10 mouse cellular contexts compared by ENCODE assay signal in genomic region chr4:154023754-154024601, GRCm38 (mm10). TPM values are rescaled to one million over a fixed set of nuclear protein-coding genes. Genes with fewer than 3 reads are reported as not detected.
DNase-seq lines count a peak whose midpoint lies in the region; ATAC-seq and TF ChIP-seq lines count a peak whose summit lies in the region.
"Had no signal": no experiment of that assay in that cellular context is flagged by ENCODE, and none has a peak within 500 bp of the region (broad histone marks: within the 10 kb centered on the region; RNA-seq: fewer than 3 reads in every experiment).

No protein-coding gene starts in this region.

- no peak overlapping the region for H3K4me2 ChIP-seq in forebrain, embryonic 11.5 days (ENCODE audit: low read depth, low read length, severe bottlenecking)
- no peak overlapping the region for H3K4me2 ChIP-seq in forebrain, embryonic 14.5 days (ENCODE audit: low read length)
- no peak overlapping the region for H3K4me2 ChIP-seq in midbrain, embryonic 16.5 days (ENCODE audit: low read length)
- H3K4me2 ChIP-seq in midbrain, embryonic 15.5 days = no peak overlapping the region
- H3K4me2 ChIP-seq: limb, embryonic 15.5 days had no signal

- peaks cover 5% of the 10 kb centered on the region; the same call in 1 of the 2 replicates for H3K4me1 ChIP-seq in forebrain, embryonic 11.5 days (replicated peaks; ENCODE audit: control insufficient read depth, insufficient read depth, low read length)
- no peaks in the 10 kb centered on the region for H3K4me1 ChIP-seq in forebrain, embryonic 14.5 days (ENCODE audit: control insufficient read depth, insufficient read depth, low read length)
- H3K4me1 ChIP-seq in midbrain, embryonic 16.5 days (ENCODE audit: control insufficient read depth, insufficient read depth, low read length) = peaks cover 10% of the 10 kb centered on the region; the same call in 1 of the 2 replicates
- peaks cover 9% of the 10 kb centered on the region for H3K4me1 ChIP-seq in midbrain, embryonic 15.5 days
- peaks cover 85% of the 10 kb centered on the region for H3K4me1 ChIP-seq in megakaryocyte, embryonic 14.5 days
- 0 out of 2 replicates have a peak, but pooled peaks cover 5% of the 10 kb centered on the region for H3K4me1 ChIP-seq in thymus, adult 2 months (replicated peaks; ENCODE audit: control insufficient read depth, insufficient read depth, low read length)

- H3K4me3 ChIP-seq in forebrain, embryonic 11.5 days (ENCODE audit: low read depth, low read length) = no peak overlapping the region
- no peak overlapping the region for H3K4me3 ChIP-seq in forebrain, embryonic 14.5 days (ENCODE audit: low read depth, low read length)
- no peak overlapping the region for H3K4me3 ChIP-seq in midbrain, embryonic 16.5 days (ENCODE audit: low read depth, low read length)
- H3K4me3 ChIP-seq in midbrain, embryonic 15.5 days = no peak overlapping the region
- H3K4me3 ChIP-seq in megakaryocyte, embryonic 14.5 days (replicated peaks) = peak overlapping the region; percentile 97
- no peak overlapping the region for H3K4me3 ChIP-seq in thymus, adult 2 months (ENCODE audit: control insufficient read depth, insufficient read depth, low read length)
- H3K4me3 ChIP-seq: embryonic facial prominence, embryonic 13.5 days; limb, embryonic 15.5 days had no signal

- peaks cover 6% of the 10 kb centered on the region; the same call in 1 of the 2 replicates for H3K36me3 ChIP-seq in forebrain, embryonic 11.5 days (ENCODE audit: control insufficient read depth, insufficient read depth, low read length)
- peaks cover 36% of the 10 kb centered on the region for H3K36me3 ChIP-seq in forebrain, embryonic 14.5 days (ENCODE audit: control insufficient read depth, insufficient read depth, low read length)
- peaks cover 24% of the 10 kb centered on the region for H3K36me3 ChIP-seq in midbrain, embryonic 16.5 days (ENCODE audit: control insufficient read depth, insufficient read depth, low read length)
- peaks cover 28% of the 10 kb centered on the region; the same call in 1 of the 2 replicates for H3K36me3 ChIP-seq in midbrain, embryonic 15.5 days (replicated peaks)
- H3K36me3 ChIP-seq in megakaryocyte, embryonic 14.5 days (replicated peaks; ENCODE audit: low read length) = peaks cover 57% of the 10 kb centered on the region
- peaks cover 17% of the 10 kb centered on the region for H3K36me3 ChIP-seq in thymus, adult 2 months (ENCODE audit: control insufficient read depth, insufficient read depth, low read length)

- H3K27ac ChIP-seq in forebrain, embryonic 11.5 days (ENCODE audit: low read depth, low read length) = no peak overlapping the region
- H3K27ac ChIP-seq in forebrain, embryonic 14.5 days (ENCODE audit: low read depth, low read length) = no peak overlapping the region
- H3K27ac ChIP-seq in midbrain, embryonic 16.5 days (ENCODE audit: low read length) = no peak overlapping the region
- H3K27ac ChIP-seq in midbrain, embryonic 15.5 days = no peak overlapping the region
- no peak overlapping the region for H3K27ac ChIP-seq in thymus, adult 2 months (ENCODE audit: control insufficient read depth, insufficient read depth, low read length)
- H3K27ac ChIP-seq: embryonic facial prominence, embryonic 13.5 days; limb, embryonic 15.5 days had no signal

- peaks cover 2% of the 10 kb centered on the region for H3K27me3 ChIP-seq in forebrain, embryonic 11.5 days (ENCODE audit: control insufficient read depth, insufficient read depth, low read length)
- peaks cover 7% of the 10 kb centered on the region; the same call in 1 of the 2 replicates for H3K27me3 ChIP-seq in forebrain, embryonic 14.5 days (replicated peaks; ENCODE audit: control insufficient read depth, insufficient read depth, low read length)
- peaks cover 6% of the 10 kb centered on the region; the same call in 1 of the 2 replicates for H3K27me3 ChIP-seq in midbrain, embryonic 16.5 days (ENCODE audit: control insufficient read depth, insufficient read depth, low read depth, low read length)
- no peaks in the 10 kb centered on the region; the same call in 1 of the 2 replicates for H3K27me3 ChIP-seq in midbrain, embryonic 15.5 days (replicated peaks)
- peaks cover 9% of the 10 kb centered on the region for H3K27me3 ChIP-seq in megakaryocyte, embryonic 14.5 days (replicated peaks)
- H3K27me3 ChIP-seq in thymus, adult 2 months (ENCODE audit: control insufficient read depth, insufficient read depth, low read length) = no peaks in the 10 kb centered on the region

- DNase-seq in forebrain, embryonic 11.5 days (ENCODE audit: low spot score) = peak; percentile 58
- DNase-seq in forebrain, embryonic 14.5 days (ENCODE audit: low spot score) = no peak
- DNase-seq in kidney, adult 11 months = peak; percentile 68
- no peak for DNase-seq in B cell, adult 2 months
- no peak for DNase-seq in thymus, adult 2 months

- no peak for TF ChIP-seq CTCF in thymus, adult 2 months (IDR thresholded peaks at IDR 0.05; ENCODE audit: borderline replicate concordance, control insufficient read depth, extremely low read depth, insufficient read depth, low read length, poor library complexity)

- H3K9ac ChIP-seq in forebrain, embryonic 11.5 days (ENCODE audit: low read length) = no peak overlapping the region
- H3K9ac ChIP-seq in forebrain, embryonic 14.5 days (ENCODE audit: low read length) = no peak overlapping the region
- H3K9ac ChIP-seq in midbrain, embryonic 16.5 days (ENCODE audit: low read depth, low read length) = peak overlapping the region; percentile 36; the same call in 1 of the 2 replicates
- no peak overlapping the region for H3K9ac ChIP-seq in midbrain, embryonic 15.5 days
- H3K9ac ChIP-seq: embryonic facial prominence, embryonic 13.5 days; limb, embryonic 15.5 days had no signal

- WGBS in forebrain, embryonic 11.5 days = 29% methylated on average over 8 of the region's 8 CpGs
- 33% methylated on average over 8 of the region's 8 CpGs for WGBS in forebrain, embryonic 14.5 days
- 29% methylated on average over 8 of the region's 8 CpGs for WGBS in midbrain, embryonic 16.5 days
- 30% methylated on average over 8 of the region's 8 CpGs for WGBS in midbrain, embryonic 15.5 days
- 45% methylated on average over 8 of the region's 8 CpGs for WGBS in thymus, adult 2 months

- no peak for ATAC-seq in forebrain, embryonic 11.5 days (replicated peaks; ENCODE audit: low FRiP score)
- no peak for ATAC-seq in forebrain, embryonic 14.5 days
- ATAC-seq in midbrain, embryonic 16.5 days = no peak
- no peak for ATAC-seq in midbrain, embryonic 15.5 days (replicated peaks)

- TF ChIP-seq POLR2A in thymus, adult 2 months (IDR thresholded peaks at IDR 0.05; ENCODE audit: control insufficient read depth, extremely low read depth, insufficient read depth, low read length, poor library complexity) = no peak

- H3K9me3 ChIP-seq in forebrain, embryonic 11.5 days (ENCODE audit: control insufficient read depth, low read length) = no peaks in the 10 kb centered on the region
- no peaks in the 10 kb centered on the region for H3K9me3 ChIP-seq in forebrain, embryonic 14.5 days (replicated peaks; ENCODE audit: control insufficient read depth, low read length)
- no peaks in the 10 kb centered on the region for H3K9me3 ChIP-seq in midbrain, embryonic 16.5 days (replicated peaks; ENCODE audit: control insufficient read depth, low read length, poor library complexity, severe bottlenecking)
- no peaks in the 10 kb centered on the region for H3K9me3 ChIP-seq in midbrain, embryonic 15.5 days
- no peaks in the 10 kb centered on the region for H3K9me3 ChIP-seq in megakaryocyte, embryonic 14.5 days
- H3K9me3 ChIP-seq: embryonic facial prominence, embryonic 13.5 days; limb, embryonic 15.5 days had no signal

RNA-seq across cellular contexts. Expression of gene Smim1, which starts 2.1 kb away (rescaled TPM):
- polyA plus RNA-seq in forebrain, embryonic 11.5 days (2014; fragmentation: Nextera tagmentation; extraction: Ambion mirVana) = 10.2 and 10.5 TPM in 2 replicates
- polyA plus RNA-seq in forebrain, embryonic 14.5 days (2014; fragmentation: Nextera tagmentation; extraction: Ambion mirVana) = 3.9 and 4.2 TPM in 2 replicates
- polyA plus RNA-seq in midbrain, embryonic 16.5 days (2015; fragmentation: Nextera tagmentation; extraction: Ambion mirVana) = 7.1 and 9.7 TPM in 2 replicates
- 8.2 and 11.5 TPM in 2 replicates for polyA plus RNA-seq in midbrain, embryonic 15.5 days (2015; fragmentation: Nextera tagmentation; extraction: Ambion mirVana)
- 92.3 and 104 TPM in 2 replicates for polyA plus RNA-seq in megakaryocyte, embryonic 14.5 days (2012; ENCODE audit: insufficient read depth, low replicate concordance)
- 12.0 and 24.3 TPM in 2 replicates for polyA plus RNA-seq in thymus, adult 2 months (2012; rRNA removed)

RNA-seq across cellular contexts. Expression of gene Lrrc47, which starts 12.4 kb away (rescaled TPM):
- polyA plus RNA-seq in forebrain, embryonic 11.5 days (2014; fragmentation: Nextera tagmentation; extraction: Ambion mirVana) = 12.3 and 19.2 TPM in 2 replicates
- 8.4 and 9.2 TPM in 2 replicates for polyA plus RNA-seq in forebrain, embryonic 14.5 days (2014; fragmentation: Nextera tagmentation; extraction: Ambion mirVana)
- 12.9 and 17.3 TPM in 2 replicates for polyA plus RNA-seq in midbrain, embryonic 16.5 days (2015; fragmentation: Nextera tagmentation; extraction: Ambion mirVana)
- 23.1 and 25.6 TPM in 2 replicates for polyA plus RNA-seq in midbrain, embryonic 15.5 days (2015; fragmentation: Nextera tagmentation; extraction: Ambion mirVana)
- polyA plus RNA-seq in megakaryocyte, embryonic 14.5 days (2012; ENCODE audit: insufficient read depth, low replicate concordance) = 84.5 and 98.9 TPM in 2 replicates
- polyA plus RNA-seq in thymus, adult 2 months (2012; rRNA removed) = 118 and 144 TPM in 2 replicates

RNA-seq across cellular contexts. Expression of gene Ccdc27, which starts 18.5 kb away (rescaled TPM):
- not detected in 2 replicates for polyA plus RNA-seq in forebrain, embryonic 11.5 days (2014; fragmentation: Nextera tagmentation; extraction: Ambion mirVana)
- not detected in 2 replicates for polyA plus RNA-seq in forebrain, embryonic 14.5 days (2014; fragmentation: Nextera tagmentation; extraction: Ambion mirVana)
- not detected in 2 replicates for polyA plus RNA-seq in midbrain, embryonic 16.5 days (2015; fragmentation: Nextera tagmentation; extraction: Ambion mirVana)
- not detected in 2 replicates for polyA plus RNA-seq in midbrain, embryonic 15.5 days (2015; fragmentation: Nextera tagmentation; extraction: Ambion mirVana)
- polyA plus RNA-seq in megakaryocyte, embryonic 14.5 days (2012; ENCODE audit: insufficient read depth, low replicate concordance) = not detected in 2 replicates
- 0.05 and 0.08 TPM in 2 replicates for polyA plus RNA-seq in thymus, adult 2 months (2012; rRNA removed)
- polyA plus RNA-seq: embryonic facial prominence, embryonic 13.5 days; limb, embryonic 15.5 days had no signal

RNA-seq across cellular contexts. Expression of gene Cep104, which starts 49.0 kb away (rescaled TPM):
- polyA plus RNA-seq in forebrain, embryonic 11.5 days (2014; fragmentation: Nextera tagmentation; extraction: Ambion mirVana) = 22.6 and 24.9 TPM in 2 replicates
- 13.2 and 16.8 TPM in 2 replicates for polyA plus RNA-seq in forebrain, embryonic 14.5 days (2014; fragmentation: Nextera tagmentation; extraction: Ambion mirVana)
- 16.9 and 17.6 TPM in 2 replicates for polyA plus RNA-seq in midbrain, embryonic 16.5 days (2015; fragmentation: Nextera tagmentation; extraction: Ambion mirVana)
- 21.0 and 21.9 TPM in 2 replicates for polyA plus RNA-seq in midbrain, embryonic 15.5 days (2015; fragmentation: Nextera tagmentation; extraction: Ambion mirVana)
- 3.8 and 7.3 TPM in 2 replicates for polyA plus RNA-seq in megakaryocyte, embryonic 14.5 days (2012; ENCODE audit: insufficient read depth, low replicate concordance)
- 24.5 and 24.6 TPM in 2 replicates for polyA plus RNA-seq in thymus, adult 2 months (2012; rRNA removed)

RNA-seq across cellular contexts. Expression of gene Dffb, which starts 49.1 kb away (rescaled TPM):
- polyA plus RNA-seq in forebrain, embryonic 11.5 days (2014; fragmentation: Nextera tagmentation; extraction: Ambion mirVana) = 13.0 and 14.1 TPM in 2 replicates
- 7.4 and 8.6 TPM in 2 replicates for polyA plus RNA-seq in forebrain, embryonic 14.5 days (2014; fragmentation: Nextera tagmentation; extraction: Ambion mirVana)
- 10.3 and 11.5 TPM in 2 replicates for polyA plus RNA-seq in midbrain, embryonic 16.5 days (2015; fragmentation: Nextera tagmentation; extraction: Ambion mirVana)
- polyA plus RNA-seq in midbrain, embryonic 15.5 days (2015; fragmentation: Nextera tagmentation; extraction: Ambion mirVana) = 11.5 and 12.6 TPM in 2 replicates
- polyA plus RNA-seq in megakaryocyte, embryonic 14.5 days (2012; ENCODE audit: insufficient read depth, low replicate concordance) = 2.5 and 5.4 TPM in 2 replicates
- polyA plus RNA-seq in thymus, adult 2 months (2012; rRNA removed) = 50.1 and 54.6 TPM in 2 replicates

Comparison
In these comparisons a context has a peak if more than half of its experiments do, and no peak if none do; other contexts are left out.
1. DNase-seq: peak in forebrain, embryonic 11.5 days (single experiment) and kidney, adult 11 months (single experiment); none in forebrain, embryonic 14.5 days (single experiment), B cell, adult 2 months (0 of 2) and thymus, adult 2 months (single experiment).